ENCODE assay signal across 25 mouse cellular contexts in the genomic region with DNA sequence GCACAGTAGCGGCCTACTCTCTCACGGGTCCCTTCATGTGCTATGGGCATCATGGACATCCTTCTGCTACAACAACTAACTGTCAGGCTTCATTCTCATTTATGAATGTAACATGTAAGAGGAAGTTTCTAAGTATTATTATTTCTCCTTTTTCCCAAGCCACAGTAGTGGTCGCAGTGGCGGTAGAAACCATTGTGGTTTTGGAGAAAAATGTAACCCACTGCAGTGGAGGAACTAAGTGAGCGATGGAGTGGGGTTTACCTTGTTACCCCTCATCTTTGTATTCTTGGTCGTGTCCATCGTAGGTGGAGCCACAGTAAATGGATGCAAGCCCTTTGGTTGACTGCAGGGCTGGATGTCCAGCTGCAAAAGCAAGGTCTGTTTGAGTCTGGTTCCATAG.
"Had no signal": no experiment of that assay in that cellular context is flagged by ENCODE, and none has a peak within 500 bp of the region (broad histone marks: within the 10 kb centered on the region; RNA-seq: fewer than 3 reads in every experiment).

No protein-coding gene starts in this region.

- H3K4me2 ChIP-seq: heart, embryonic 12.5 days; hindbrain, embryonic 12.5 days; hindbrain, embryonic 15.5 days; kidney, embryonic 15.5 days; limb, embryonic 12.5 days; liver, embryonic 11.5 days had no signal

- H3K36me3 ChIP-seq: heart, embryonic 10.5 days; heart, embryonic 12.5 days; hindbrain, embryonic 12.5 days; hindbrain, embryonic 15.5 days; kidney, embryonic 15.5 days; limb, embryonic 10.5 days; limb, embryonic 12.5 days had no signal

- H3K27me3 ChIP-seq: heart, embryonic 12.5 days; hindbrain, embryonic 12.5 days; hindbrain, embryonic 15.5 days; kidney, embryonic 15.5 days had no signal

- ATAC-seq: hindbrain, postnatal 0 days; intestine, embryonic 16.5 days had no signal

- DNase-seq: gastrocnemius, adult 2 months; gastrocnemius, postnatal 14 days; gastrocnemius, postnatal 36 days; heart, adult 18-20 months; heart, postnatal 10 days; heart, postnatal 4 days; kidney, adult 11 months; kidney, adult 2 months; kidney, adult 9 months; kidney, postnatal 14 days; kidney, postnatal 36 days; layer of hippocampus, adult 9-11 months; liver had no signal

- H3K4me1 ChIP-seq: heart, embryonic 10.5 days; heart, embryonic 12.5 days; hindbrain, embryonic 15.5 days had no signal

- H3K27ac ChIP-seq: gastrocnemius, adult 2 months; heart, embryonic 10.5 days; hindbrain, embryonic 12.5 days; hindbrain, embryonic 15.5 days; hindbrain, postnatal 0 days; kidney, embryonic 15.5 days; kidney, postnatal 0 days; left cerebral cortex, adult 2 months; limb, embryonic 10.5 days; limb, embryonic 12.5 days had no signal

- H3K4me3 ChIP-seq: gastrocnemius, adult 2 months; heart, embryonic 10.5 days; heart, embryonic 12.5 days; hindbrain, embryonic 12.5 days; hindbrain, embryonic 15.5 days; kidney, embryonic 15.5 days; left cerebral cortex, adult 2 months; limb, embryonic 10.5 days; limb, embryonic 12.5 days had no signal

- H3K9me3 ChIP-seq: heart, embryonic 10.5 days; heart, embryonic 12.5 days; hindbrain, embryonic 12.5 days; hindbrain, embryonic 15.5 days; kidney, embryonic 15.5 days; limb, embryonic 10.5 days; limb, embryonic 12.5 days had no signal

- H3K9ac ChIP-seq: heart, embryonic 12.5 days; hindbrain, embryonic 12.5 days; hindbrain, embryonic 15.5 days; kidney, embryonic 15.5 days; limb, embryonic 12.5 days had no signal
